8 mouse cellular contexts compared by ENCODE assay signal in the genomic region with DNA sequence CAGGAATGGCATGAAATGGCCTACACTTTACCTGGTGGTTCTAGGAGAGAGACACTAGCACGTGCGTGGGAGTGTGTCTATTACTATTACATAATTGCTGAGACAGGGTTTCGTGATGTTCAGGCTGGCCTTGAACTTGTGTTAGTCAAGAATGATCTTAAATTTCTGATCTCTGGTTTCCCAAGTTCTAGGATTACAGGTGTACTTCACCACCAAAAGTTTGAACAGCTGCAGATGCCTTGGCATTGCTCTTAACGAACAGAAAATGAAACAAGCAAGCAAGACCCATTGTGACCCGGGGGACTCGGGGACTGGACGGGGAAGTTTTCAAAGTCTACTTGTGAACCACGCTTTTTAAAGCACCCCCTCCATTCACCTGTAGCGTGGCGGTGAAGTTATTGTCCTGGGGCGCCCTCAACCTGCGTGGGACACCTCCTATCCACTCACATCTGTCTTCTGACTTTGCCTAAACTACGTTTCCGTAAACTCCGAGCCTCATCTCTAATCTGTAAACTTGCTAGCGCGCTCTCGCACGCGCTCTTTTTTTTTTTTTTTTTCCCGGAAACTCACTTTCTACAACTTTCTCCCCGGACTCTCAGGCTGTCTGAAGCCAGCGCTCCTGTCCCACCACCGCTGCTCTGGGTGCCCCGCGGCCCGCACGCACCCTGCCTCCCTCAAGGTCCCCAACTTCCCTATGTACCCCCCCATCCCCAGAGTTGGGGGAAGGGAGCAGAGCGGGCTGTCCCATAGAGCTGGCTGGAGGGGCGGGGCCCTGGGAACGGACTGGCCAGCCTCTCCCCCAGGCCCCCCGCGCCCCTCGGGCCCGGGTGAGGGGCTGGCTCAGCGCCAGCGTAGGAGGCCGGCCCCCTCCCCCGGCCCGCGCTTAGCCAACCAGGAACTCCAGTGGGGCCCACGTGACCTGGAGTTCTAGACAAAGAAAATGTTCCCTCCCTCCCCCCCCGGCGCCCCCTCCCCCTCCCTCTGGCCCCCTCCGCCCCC.
DNase-seq lines count a peak whose midpoint lies in the region; ATAC-seq and TF ChIP-seq lines count a peak whose summit lies in the region.

No protein-coding gene starts in this region.

- H3K9me3 ChIP-seq in liver, embryonic 11.5 days (ENCODE audit: control insufficient read depth, low read length) = no peaks in the 10 kb centered on the region
- H3K9me3 ChIP-seq in midbrain, embryonic 16.5 days (replicated peaks; ENCODE audit: control insufficient read depth, low read length, poor library complexity, severe bottlenecking) = no peaks in the 10 kb centered on the region

- 3% methylated on average over 41 of the region's 45 CpGs for WGBS in liver, embryonic 11.5 days
- 5% methylated on average over 35 of the region's 45 CpGs for WGBS in midbrain, embryonic 16.5 days
- 3% methylated on average over 43 of the region's 45 CpGs for WGBS in thymus, adult 2 months

- peak overlapping the region; percentile 85 for H3K4me2 ChIP-seq in liver, embryonic 11.5 days
- H3K4me2 ChIP-seq in midbrain, embryonic 16.5 days (ENCODE audit: low read length) = peak overlapping the region; percentile 69

- peak overlapping the region; percentile 65 for H3K4me3 ChIP-seq in liver, embryonic 11.5 days (ENCODE audit: low read depth, low read length)
- H3K4me3 ChIP-seq in midbrain, embryonic 16.5 days (ENCODE audit: low read depth, low read length) = peak overlapping the region; percentile 40
- peak overlapping the region; percentile 98 for H3K4me3 ChIP-seq in thymus, adult 2 months (ENCODE audit: control insufficient read depth, insufficient read depth, low read length)

- ATAC-seq in hematopoietic stem cell, adult 5-6 weeks (replicated peaks in 1 of 2; ENCODE audit: insufficient read depth in 1 of 2, low FRiP score in 2 of 2, low TSS enrichment in 1 of 2, low read depth in 1 of 2, poor library complexity in 2 of 2, severe bottlenecking in 2 of 2) = peak; percentile 36 to 39; a peak in 3 of 4 replicates
- ATAC-seq in liver, embryonic 11.5 days (replicated peaks; ENCODE audit: low FRiP score) = peak; percentile 72
- no peak for ATAC-seq in midbrain, embryonic 16.5 days

- peak; percentile 57; the same call in 1 of the 2 replicates for TF ChIP-seq CTCF in thymus, adult 2 months (IDR thresholded peaks at IDR 0.05; ENCODE audit: borderline replicate concordance, control insufficient read depth, extremely low read depth, insufficient read depth, low read length, poor library complexity)

- peak overlapping the region; percentile 93 for H3K27ac ChIP-seq in liver, embryonic 11.5 days (ENCODE audit: low read depth, low read length)
- peak overlapping the region; percentile 60; the same call in 1 of the 2 replicates for H3K27ac ChIP-seq in midbrain, embryonic 16.5 days (ENCODE audit: low read length)
- peak overlapping the region; percentile 92 for H3K27ac ChIP-seq in thymus, adult 2 months (ENCODE audit: control insufficient read depth, insufficient read depth, low read length)

- peaks cover 67% of the 10 kb centered on the region for H3K4me1 ChIP-seq in liver, embryonic 11.5 days (replicated peaks; ENCODE audit: control insufficient read depth, insufficient read depth, low read length)
- peaks cover 70% of the 10 kb centered on the region for H3K4me1 ChIP-seq in midbrain, embryonic 16.5 days (ENCODE audit: control insufficient read depth, insufficient read depth, low read length)
- H3K4me1 ChIP-seq in thymus, adult 2 months (replicated peaks; ENCODE audit: control insufficient read depth, insufficient read depth, low read length) = peaks cover 27% of the 10 kb centered on the region

- peak overlapping the region; percentile 76 for H3K9ac ChIP-seq in liver, embryonic 11.5 days (ENCODE audit: low read depth, low read length)
- H3K9ac ChIP-seq in midbrain, embryonic 16.5 days (ENCODE audit: low read depth, low read length) = peak overlapping the region; percentile 60

- H3K36me3 ChIP-seq in liver, embryonic 11.5 days (ENCODE audit: control insufficient read depth, insufficient read depth, low read length) = peaks cover 10% of the 10 kb centered on the region
- peaks cover 9% of the 10 kb centered on the region for H3K36me3 ChIP-seq in midbrain, embryonic 16.5 days (ENCODE audit: control insufficient read depth, insufficient read depth, low read length)
- peaks cover 5% of the 10 kb centered on the region for H3K36me3 ChIP-seq in thymus, adult 2 months (ENCODE audit: control insufficient read depth, insufficient read depth, low read length)

- peak; percentile 97 for DNase-seq in heart, adult 11 months
- DNase-seq in heart, postnatal 25 days (ENCODE audit: low spot score) = no peak
- peak; percentile 89 for DNase-seq in embryo, embryonic 9.5 days (ENCODE audit: extremely low spot score)
- peak; percentile 86 for DNase-seq in liver, embryonic 11.5 days (ENCODE audit: low spot score)
- DNase-seq in thymus, adult 2 months = peak; percentile 78
- DNase-seq in left cerebral cortex, postnatal 14 days (ENCODE audit: low spot score in 2 of 2) = no peak

- TF ChIP-seq POLR2A in thymus, adult 2 months (IDR thresholded peaks at IDR 0.05; ENCODE audit: control insufficient read depth, extremely low read depth, insufficient read depth, low read length, poor library complexity) = peak; percentile 17; the same call in 1 of the 2 replicates

- H3K27me3 ChIP-seq in liver, embryonic 11.5 days (replicated peaks; ENCODE audit: control insufficient read depth, insufficient read depth, low read length) = no peaks in the 10 kb centered on the region
- no peaks in the 10 kb centered on the region for H3K27me3 ChIP-seq in midbrain, embryonic 16.5 days (ENCODE audit: control insufficient read depth, insufficient read depth, low read depth, low read length)
- H3K27me3 ChIP-seq in thymus, adult 2 months (ENCODE audit: control insufficient read depth, insufficient read depth, low read length) = no peaks in the 10 kb centered on the region

- intact Hi-C loops in heart, postnatal 25 days (cut with DNase I) = no loop called here
- intact Hi-C loops in left cerebral cortex, postnatal 14 days (cut with DNase I) = no loop called here

Comparison
In these comparisons a context has a peak if more than half of its experiments do, and no peak if none do; other contexts are left out.
1. DNase-seq: peak in heart, adult 11 months (single experiment), embryo, embryonic 9.5 days (single experiment), liver, embryonic 11.5 days (single experiment) and thymus, adult 2 months (single experiment); none in heart, postnatal 25 days (single experiment) and left cerebral cortex, postnatal 14 days (0 of 2).
2. H3K4me3 ChIP-seq: peak in every context shown above with its lines; median percentile 98 in thymus, adult 2 months; 65 in liver, embryonic 11.5 days; 40 in midbrain, embryonic 16.5 days.
3. Peak in every context shown above with its lines, with median percentiles within 50 percentile points of each other: H3K27ac ChIP-seq.